10 mouse cellular contexts compared by ENCODE assay signal in the genomic region with DNA sequence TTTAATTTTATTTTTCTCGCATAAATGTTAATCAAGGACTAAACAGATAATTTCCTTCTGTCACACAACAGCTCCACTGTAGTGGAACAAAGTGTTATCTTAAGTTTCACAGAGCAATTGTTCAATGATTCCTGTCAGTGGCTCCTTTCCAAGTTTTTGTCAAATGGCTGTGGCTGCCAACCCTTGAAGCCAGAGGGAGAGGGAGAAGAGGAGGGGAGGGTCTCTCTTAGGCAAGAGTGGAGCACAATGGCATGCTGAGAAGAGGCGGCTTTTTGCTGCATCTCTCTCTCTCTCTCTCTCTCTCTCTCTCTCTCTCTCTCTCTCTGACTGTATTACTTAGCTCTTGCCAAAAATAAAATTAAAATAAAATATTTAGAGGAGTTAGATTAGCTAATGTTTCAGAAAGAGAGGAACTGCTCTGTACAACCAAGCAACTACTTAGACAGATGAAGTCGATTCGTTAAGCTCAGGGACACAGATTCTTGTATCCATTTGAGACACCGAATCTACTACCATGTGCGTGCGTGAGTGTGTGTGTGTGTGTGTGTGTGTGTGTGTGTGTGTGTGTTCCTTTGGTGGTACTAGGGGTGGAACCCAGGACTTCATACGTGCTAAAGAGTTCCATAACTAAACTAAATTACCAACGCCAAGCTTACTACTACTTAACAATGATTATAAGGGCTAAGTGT.
DNase-seq lines count a peak whose midpoint lies in the region; ATAC-seq and TF ChIP-seq lines count a peak whose summit lies in the region.
"Had no signal": no experiment of that assay in that cellular context is flagged by ENCODE, and none has a peak within 500 bp of the region (broad histone marks: within the 10 kb centered on the region; RNA-seq: fewer than 3 reads in every experiment).

No protein-coding gene starts in this region.

- ATAC-seq in kidney, postnatal 0 days (replicated peaks; ENCODE audit: low FRiP score, low read depth) = no peak
- no peak for ATAC-seq in heart, postnatal 0 days (ENCODE audit: insufficient read depth, low read depth)
- ATAC-seq in midbrain, embryonic 13.5 days = peak; percentile 75
- ATAC-seq: intestine, embryonic 16.5 days had no signal

- H3K27me3 ChIP-seq in kidney, postnatal 0 days (ENCODE audit: insufficient read depth, low read length) = no peaks in the 10 kb centered on the region
- H3K27me3 ChIP-seq in heart, postnatal 0 days (ENCODE audit: control insufficient read depth, insufficient read depth, low read length) = no peaks in the 10 kb centered on the region
- no peaks in the 10 kb centered on the region for H3K27me3 ChIP-seq in midbrain, embryonic 13.5 days

- H3K27ac ChIP-seq in kidney, postnatal 0 days = no peak overlapping the region
- no peak overlapping the region for H3K27ac ChIP-seq in heart, postnatal 0 days (ENCODE audit: low read depth)
- no peak overlapping the region for H3K27ac ChIP-seq in midbrain, embryonic 13.5 days
- H3K27ac ChIP-seq: liver, embryonic 14.5 days had no signal

- no peak for TF ChIP-seq CTCF in kidney, postnatal 0 days (IDR thresholded peaks at IDR 0.05; ENCODE audit: low read depth)
- TF ChIP-seq CTCF in heart, postnatal 0 days (IDR thresholded peaks at IDR 0.05; ENCODE audit: low read depth) = no peak

- 81% methylated on average over 9 of the region's 9 CpGs for WGBS in kidney, postnatal 0 days
- WGBS in heart, postnatal 0 days = 60% methylated on average over 9 of the region's 9 CpGs
- WGBS in midbrain, embryonic 13.5 days = 82% methylated on average over 9 of the region's 9 CpGs

- H3K9ac ChIP-seq in kidney, postnatal 0 days (ENCODE audit: low read depth, low read length) = no peak overlapping the region
- H3K9ac ChIP-seq in heart, postnatal 0 days (replicated peaks; ENCODE audit: low read depth, low read length) = no peak overlapping the region
- H3K9ac ChIP-seq in midbrain, embryonic 13.5 days (replicated peaks) = no peak overlapping the region
- H3K9ac ChIP-seq: liver, embryonic 14.5 days had no signal

- no peak for TF ChIP-seq EP300 in heart, postnatal 0 days (IDR thresholded peaks at IDR 0.05; ENCODE audit: low read depth)

- H3K9me3 ChIP-seq in kidney, postnatal 0 days (replicated peaks; ENCODE audit: low read length) = no peaks in the 10 kb centered on the region
- H3K9me3 ChIP-seq in heart, postnatal 0 days (replicated peaks; ENCODE audit: control insufficient read depth, low read length) = no peaks in the 10 kb centered on the region
- no peaks in the 10 kb centered on the region for H3K9me3 ChIP-seq in midbrain, embryonic 13.5 days

- no peaks in the 10 kb centered on the region for H3K4me1 ChIP-seq in kidney, postnatal 0 days (replicated peaks; ENCODE audit: insufficient read depth, low read length)
- H3K4me1 ChIP-seq in heart, postnatal 0 days (ENCODE audit: control insufficient read depth, insufficient read depth) = peaks cover 9% of the 10 kb centered on the region; the same call in 1 of the 2 replicates
- no peaks in the 10 kb centered on the region for H3K4me1 ChIP-seq in midbrain, embryonic 13.5 days (replicated peaks)

- H3K36me3 ChIP-seq in kidney, postnatal 0 days (ENCODE audit: insufficient read depth, low read length) = no peaks in the 10 kb centered on the region
- no peaks in the 10 kb centered on the region for H3K36me3 ChIP-seq in heart, postnatal 0 days (replicated peaks; ENCODE audit: control insufficient read depth, insufficient read depth, low read length)
- H3K36me3 ChIP-seq in midbrain, embryonic 13.5 days = no peaks in the 10 kb centered on the region

- H3K4me3 ChIP-seq in kidney, postnatal 0 days (replicated peaks; ENCODE audit: low read depth, low read length) = no peak overlapping the region
- H3K4me3 ChIP-seq in heart, postnatal 0 days (ENCODE audit: low read depth, low read length) = no peak overlapping the region
- H3K4me3 ChIP-seq in midbrain, embryonic 13.5 days (replicated peaks) = no peak overlapping the region

- H3K4me2 ChIP-seq in kidney, postnatal 0 days (ENCODE audit: low read length) = no peak overlapping the region
- no peak overlapping the region for H3K4me2 ChIP-seq in heart, postnatal 0 days (ENCODE audit: low read depth, low read length)
- no peak overlapping the region for H3K4me2 ChIP-seq in midbrain, embryonic 13.5 days (replicated peaks)

- DNase-seq in kidney, postnatal 0 days (ENCODE audit: low spot score) = peak; percentile 63
- DNase-seq in kidney, adult 9 months = no peak
- peak; percentile 59 to 69 for DNase-seq in heart, adult 18-20 months
- DNase-seq in heart, postnatal 0 days (ENCODE audit: low spot score) = peak; percentile 46
- DNase-seq in thymus, postnatal 14 days = no peak
- DNase-seq in adrenal gland, postnatal 4 days (ENCODE audit: low spot score in 2 of 2) = no peak
- DNase-seq: thymus, adult 2 months had no signal

Comparison
In these comparisons a context has a peak if more than half of its experiments do, and no peak if none do; other contexts are left out.
1. DNase-seq: peak in kidney, postnatal 0 days (single experiment), heart, adult 18-20 months (2 of 2) and heart, postnatal 0 days (single experiment); none in kidney, adult 9 months (single experiment), thymus, postnatal 14 days (single experiment) and adrenal gland, postnatal 4 days (0 of 2).